Mouse (Mus musculus): Measurements from ENCODE around the gene Map3k5.

GRCm38 (mm10) chr10:20171209-20171608 lies 236.9 kb downstream of the Map3k5 start:
- TF ChIP-seq GATA1 (IDR thresholded peaks at IDR 0.05; ENCODE audit: borderline replicate concordance, low read length) = no peak
- no peak for TF ChIP-seq FLI1 (IDR thresholded peaks at IDR 0.05; ENCODE audit: low read length)
